Mouse (Mus musculus) stomach, postnatal 0 days (tissue): ENCODE measurements around the gene Srbd1.

ENCODE experiments used
- CTCF ChIP-seq: IDR thresholded peaks from 2 replicates; pipeline ENCODE4 v1.5.1; 2016; ENCODE audit warnings: antibody characterized with exemption, low read depth, mild to moderate bottlenecking, moderate library complexity
- EP300 ChIP-seq: optimal IDR thresholded peaks from 2 replicates; pipeline ENCODE3; 2016; ENCODE audit warnings: antibody characterized with exemption

GRCm38 (mm10) chr17:86019793-86020192 lies 125.2 kb downstream of the Srbd1 start:
- TF ChIP-seq CTCF (no peak), EP300 (no peak)
